Mouse (Mus musculus): ENCODE measurements around the gene Tdrd1. TPM values are rescaled to one million over a fixed set of nuclear protein-coding genes. Genes with fewer than 3 reads are reported as not detected.
A peak's percentile ranks its signal among the peaks of the same experiment; 100 is the strongest.

The Tdrd1 gene
- polyA plus RNA-seq, 1 experiment from 2014 or later: 0.63 TPM

- ATAC-seq (ENCODE audit: low FRiP score, low TSS enrichment) (no peak), DNase-seq (peak; percentile 61)
- peak overlapping the region; percentile 97 for H3K4me3 ChIP-seq (replicated peaks; ENCODE audit: low read depth, low read length)
- WGBS: 4% methylated on average over 22 of the region's 22 CpGs
- H3K4me2 ChIP-seq (ENCODE audit: low read length): peak overlapping the region; percentile 68
- H3K9me3 ChIP-seq (ENCODE audit: control insufficient read depth, low read length): no peaks in the 10 kb centered on the region
- H3K27me3 ChIP-seq (ENCODE audit: control insufficient read depth, insufficient read depth, low read length): no peaks in the 10 kb centered on the region
- H3K36me3 ChIP-seq (ENCODE audit: control insufficient read depth, insufficient read depth, low read length): no peaks in the 10 kb centered on the region
- peaks cover 38% of the 10 kb centered on the region for H3K4me1 ChIP-seq (ENCODE audit: control insufficient read depth, insufficient read depth, low read length)
- H3K27ac ChIP-seq (replicated peaks; ENCODE audit: low read depth, low read length): peak overlapping the region; percentile 85
- H3K9ac ChIP-seq (replicated peaks; ENCODE audit: low read length): peak overlapping the region; percentile 90
Observed at GRCm38 (mm10) chr19:56821040-56821797, 4.8 kb upstream of the Tdrd1 start.

- Histone ChIP-seq H3K27me3 (ENCODE audit: control insufficient read depth, insufficient read depth, low read length) (no peaks in the 10 kb centered on the region), H3K36me3 (ENCODE audit: control insufficient read depth, insufficient read depth, low read length) (no peaks in the 10 kb centered on the region), H3K9me3 (ENCODE audit: control insufficient read depth, low read length) (no peaks in the 10 kb centered on the region), H3K4me3 (replicated peaks; ENCODE audit: low read depth, low read length) (peak within 1 kb of the TSS; percentile 97), H3K9ac (replicated peaks; ENCODE audit: low read length) (peak within 1 kb of the TSS; percentile 90), H3K4me2 (ENCODE audit: low read length) (peak within 1 kb of the TSS; percentile 68), H3K4me1 (ENCODE audit: control insufficient read depth, insufficient read depth, low read length) (peaks cover 38% of the 10 kb centered on the region), H3K27ac (replicated peaks; ENCODE audit: low read depth, low read length) (peak within 1 kb of the TSS; percentile 85)
- peak; percentile 99 for ATAC-seq (ENCODE audit: low FRiP score, low TSS enrichment)
- peak; percentile 100 for DNase-seq
- WGBS: under 1% methylated on average over 79 of the region's 79 CpGs
Observed at GRCm38 (mm10) chr19:56821798-56822447, 4.1 kb upstream of the Tdrd1 start, which contains the start of gene Ccdc186. Ccdc186 (minus strand) TSS chr19:56822190.

- H3K4me2 ChIP-seq (ENCODE audit: low read length): peak overlapping the region; percentile 68
- H3K4me1 ChIP-seq (ENCODE audit: control insufficient read depth, insufficient read depth, low read length): peaks cover 33% of the 10 kb centered on the region
- no peaks in the 10 kb centered on the region for H3K9me3 ChIP-seq (ENCODE audit: control insufficient read depth, low read length)
- H3K4me3 ChIP-seq (replicated peaks; ENCODE audit: low read depth, low read length): peak overlapping the region; percentile 97
- 20% methylated on average over 10 of the region's 10 CpGs for WGBS
- no peak for DNase-seq
- ATAC-seq (ENCODE audit: low FRiP score, low TSS enrichment): peak; percentile 3; the same call in 1 of the 2 replicates
- H3K9ac ChIP-seq (replicated peaks; ENCODE audit: low read length): peak overlapping the region; percentile 32
- H3K27me3 ChIP-seq (ENCODE audit: control insufficient read depth, insufficient read depth, low read length): no peaks in the 10 kb centered on the region
- H3K27ac ChIP-seq (replicated peaks; ENCODE audit: low read depth, low read length): 0 out of 2 replicates have a peak overlapping the region, but pooled peaks have one; percentile 37
- no peaks in the 10 kb centered on the region for H3K36me3 ChIP-seq (ENCODE audit: control insufficient read depth, insufficient read depth, low read length)
Observed at GRCm38 (mm10) chr19:56822448-56822836, 3.6 kb upstream of the Tdrd1 start.

GRCm38 (mm10) chr19:56828305-56828704, 2.3 kb downstream of the Tdrd1 start:
- H3K27ac ChIP-seq (replicated peaks; ENCODE audit: low read depth, low read length): no peak overlapping the region
- no peaks in the 10 kb centered on the region for H3K9me3 ChIP-seq (ENCODE audit: control insufficient read depth, low read length)
- H3K4me3 ChIP-seq (replicated peaks; ENCODE audit: low read depth, low read length): no peak overlapping the region
- 88% methylated on average over 11 of the region's 11 CpGs for WGBS
- H3K36me3 ChIP-seq (ENCODE audit: control insufficient read depth, insufficient read depth, low read length): no peaks in the 10 kb centered on the region
- H3K4me2 ChIP-seq (ENCODE audit: low read length): no peak overlapping the region
- no peak for DNase-seq
- no peak for ATAC-seq (ENCODE audit: low FRiP score, low TSS enrichment)
- H3K9ac ChIP-seq (replicated peaks; ENCODE audit: low read length): no peak overlapping the region
- H3K4me1 ChIP-seq (ENCODE audit: control insufficient read depth, insufficient read depth, low read length): no peaks in the 10 kb centered on the region
- no peaks in the 10 kb centered on the region for H3K27me3 ChIP-seq (ENCODE audit: control insufficient read depth, insufficient read depth, low read length)

GRCm38 (mm10) chr19:56829267-56829666, 3.3 kb downstream of the Tdrd1 start:
- Histone ChIP-seq H3K27me3 (ENCODE audit: control insufficient read depth, insufficient read depth, low read length) (no peaks in the 10 kb centered on the region), H3K9ac (replicated peaks; ENCODE audit: low read length) (no peak overlapping the region), H3K9me3 (ENCODE audit: control insufficient read depth, low read length) (no peaks in the 10 kb centered on the region), H3K4me3 (replicated peaks; ENCODE audit: low read depth, low read length) (no peak overlapping the region), H3K4me1 (ENCODE audit: control insufficient read depth, insufficient read depth, low read length) (no peaks in the 10 kb centered on the region), H3K4me2 (ENCODE audit: low read length) (no peak overlapping the region), H3K27ac (replicated peaks; ENCODE audit: low read depth, low read length) (no peak overlapping the region), H3K36me3 (ENCODE audit: control insufficient read depth, insufficient read depth, low read length) (no peaks in the 10 kb centered on the region)
- DNase-seq (no peak), ATAC-seq (ENCODE audit: low FRiP score, low TSS enrichment) (no peak)
- WGBS: 89% methylated on average over 9 of the region's 9 CpGs

- Histone ChIP-seq H3K9ac (replicated peaks; ENCODE audit: low read length) (no peak overlapping the region), H3K9me3 (ENCODE audit: control insufficient read depth, low read length) (no peaks in the 10 kb centered on the region), H3K4me3 (replicated peaks; ENCODE audit: low read depth, low read length) (no peak overlapping the region), H3K4me1 (ENCODE audit: control insufficient read depth, insufficient read depth, low read length) (no peaks in the 10 kb centered on the region), H3K27me3 (ENCODE audit: control insufficient read depth, insufficient read depth, low read length) (no peaks in the 10 kb centered on the region), H3K27ac (replicated peaks; ENCODE audit: low read depth, low read length) (no peak overlapping the region), H3K36me3 (ENCODE audit: control insufficient read depth, insufficient read depth, low read length) (no peaks in the 10 kb centered on the region), H3K4me2 (ENCODE audit: low read length) (no peak overlapping the region)
- ATAC-seq (ENCODE audit: low FRiP score, low TSS enrichment) (no peak), DNase-seq (no peak)
- WGBS: 87% methylated on average over 4 of the region's 4 CpGs
Observed at GRCm38 (mm10) chr19:56830163-56830562, 4.2 kb downstream of the Tdrd1 start.

- H3K9ac ChIP-seq (replicated peaks; ENCODE audit: low read length): no peak overlapping the region
- ATAC-seq (ENCODE audit: low FRiP score, low TSS enrichment): no peak
- no peak overlapping the region for H3K27ac ChIP-seq (replicated peaks; ENCODE audit: low read depth, low read length)
- no peak overlapping the region for H3K4me2 ChIP-seq (ENCODE audit: low read length)
- H3K36me3 ChIP-seq (ENCODE audit: control insufficient read depth, insufficient read depth, low read length): no peaks in the 10 kb centered on the region
- no peak overlapping the region for H3K4me3 ChIP-seq (replicated peaks; ENCODE audit: low read depth, low read length)
- WGBS: 29% methylated on average over 9 of the region's 9 CpGs
- H3K27me3 ChIP-seq (ENCODE audit: control insufficient read depth, insufficient read depth, low read length): no peaks in the 10 kb centered on the region
- DNase-seq: peak; percentile 82
- H3K4me1 ChIP-seq (ENCODE audit: control insufficient read depth, insufficient read depth, low read length): no peaks in the 10 kb centered on the region
- H3K9me3 ChIP-seq (ENCODE audit: control insufficient read depth, low read length): no peaks in the 10 kb centered on the region
Observed at GRCm38 (mm10) chr19:56835340-56835739, 9.3 kb downstream of the Tdrd1 start.

GRCm38 (mm10) chr19:56838942-56839706, 13.1 kb downstream of the Tdrd1 start:
- H3K9ac ChIP-seq (replicated peaks; ENCODE audit: low read length): no peak overlapping the region
- no peak overlapping the region for H3K27ac ChIP-seq (replicated peaks; ENCODE audit: low read depth, low read length)
- H3K27me3 ChIP-seq (ENCODE audit: control insufficient read depth, insufficient read depth, low read length): no peaks in the 10 kb centered on the region
- H3K9me3 ChIP-seq (ENCODE audit: control insufficient read depth, low read length): no peaks in the 10 kb centered on the region
- H3K4me1 ChIP-seq (ENCODE audit: control insufficient read depth, insufficient read depth, low read length): no peaks in the 10 kb centered on the region
- no peak overlapping the region for H3K4me3 ChIP-seq (replicated peaks; ENCODE audit: low read depth, low read length)
- ATAC-seq (ENCODE audit: low FRiP score, low TSS enrichment) (no peak), DNase-seq (no peak)
- H3K4me2 ChIP-seq (ENCODE audit: low read length): no peak overlapping the region
- H3K36me3 ChIP-seq (ENCODE audit: control insufficient read depth, insufficient read depth, low read length): no peaks in the 10 kb centered on the region
- WGBS: 72% methylated on average over 17 of the region's 17 CpGs

Measured in midbrain, embryonic 14.5 days (tissue).